Mouse (Mus musculus): ENCODE results near the gene Tagln2. TPM values are rescaled to one million over a fixed set of nuclear protein-coding genes. Genes with fewer than 3 reads are reported as not detected.
A peak's percentile ranks its signal among the peaks of the same experiment; 100 is the strongest.

Tagln2 gene
- total and polyA plus RNA-seq, 3 experiments: 100 to 581 (median 332) TPM

- TF ChIP-seq USF1 (IDR thresholded peaks at IDR 0.05; ENCODE audit: low read depth, low read length): no peak
- TF ChIP-seq MEF2A (IDR thresholded peaks at IDR 0.05; ENCODE audit: extremely low read depth, insufficient replicate concordance, low read depth, low read length, poor library complexity, severe bottlenecking): no peak
- no peak for TF ChIP-seq UBTF (IDR thresholded peaks at IDR 0.05; ENCODE audit: borderline replicate concordance, insufficient read depth, low read depth, low read length)
- no peak for TF ChIP-seq RCOR1 (IDR thresholded peaks at IDR 0.05; ENCODE audit: low read depth, low read length)
- TF ChIP-seq CHD1 (IDR thresholded peaks at IDR 0.05; ENCODE audit: low read depth, low read length): no peak
- no peak for TF ChIP-seq GATA1 (IDR thresholded peaks at IDR 0.05; ENCODE audit: low read depth, low read length)
- Histone ChIP-seq H3K4me1 (ENCODE audit: control insufficient read depth in 1 of 2, insufficient read depth in 2 of 2, low read length in 2 of 2) (peaks cover 0 to 11% of the 10 kb centered on the region in 2 experiments; a peak in 2 of 4 replicates), H3K27me3 (ENCODE audit: control insufficient read depth in 1 of 2, insufficient read depth in 2 of 2, low read length in 2 of 2) (peaks cover 0 to 1% of the 10 kb centered on the region in 2 experiments; a peak in 1 of 4 replicates), H3K36me3 (ENCODE audit: control insufficient read depth in 1 of 2, insufficient read depth in 2 of 2, low read length in 2 of 2) (peaks cover 0 to 5% of the 10 kb centered on the region in 2 experiments; a peak in 2 of 4 replicates), H3K4me3 (ENCODE audit: control insufficient read depth in 1 of 2, insufficient read depth in 1 of 2, low read depth in 2 of 2, low read length in 2 of 2) (no peak overlapping the region), H3K79me2 (ENCODE audit: control insufficient read depth, insufficient read depth, low read length, poor library complexity) (no peaks in the 10 kb centered on the region; the same call in 1 of the 2 replicates), H3K9ac (ENCODE audit: control insufficient read depth, low read depth, low read length, poor library complexity, severe bottlenecking) (no peak overlapping the region), H3K9me3 (replicated peaks; ENCODE audit: insufficient read depth, low read length) (no peaks in the 10 kb centered on the region), H3K27ac (ENCODE audit: control insufficient read depth, low read depth, low read length) (no peak overlapping the region)
- DNase-seq (ENCODE audit: low read depth, low spot score): no peak
These were observed 49.5 kb downstream of the Tagln2 start for GRCm38 (mm10) chr1:172549314-172549713.

- H3K27ac ChIP-seq (ENCODE audit: control insufficient read depth, low read depth, low read length): no peak overlapping the region
- H3K9ac ChIP-seq (ENCODE audit: control insufficient read depth, low read depth, low read length, poor library complexity, severe bottlenecking): peak overlapping the region; percentile 42
- no peaks in the 10 kb centered on the region for H3K9me3 ChIP-seq (replicated peaks; ENCODE audit: insufficient read depth, low read length)
- H3K4me1 ChIP-seq (ENCODE audit: control insufficient read depth in 1 of 2, insufficient read depth in 2 of 2, low read length in 2 of 2): peaks cover 0 to 11% of the 10 kb centered on the region in 2 experiments; a peak in 2 of 4 replicates
- H3K27me3 ChIP-seq (ENCODE audit: control insufficient read depth in 1 of 2, insufficient read depth in 2 of 2, low read length in 2 of 2): peaks cover 0 to 1% of the 10 kb centered on the region in 2 experiments; a peak in 1 of 4 replicates
- TF ChIP-seq POLR2AphosphoS5 (IDR thresholded peaks at IDR 0.05; ENCODE audit: borderline replicate concordance, low read depth, low read length) (no peak), USF1 (IDR thresholded peaks at IDR 0.05; ENCODE audit: low read depth, low read length) (no peak), RCOR1 (IDR thresholded peaks at IDR 0.05; ENCODE audit: low read depth, low read length) (no peak), TBP (IDR thresholded peaks at IDR 0.05; ENCODE audit: low read depth, low read length) (no peak), EP300 (IDR thresholded peaks at IDR 0.05; ENCODE audit: low read depth in 1 of 2, low read length in 2 of 2) (no peak), MAX (IDR thresholded peaks at IDR 0.05; ENCODE audit: low read length) (no peak), ZMIZ1 (IDR thresholded peaks at IDR 0.05; ENCODE audit: low read depth, low read length) (no peak), CHD2 (IDR thresholded peaks at IDR 0.05; ENCODE audit: low read length) (no peak), NELFE (IDR thresholded peaks at IDR 0.05; ENCODE audit: low read depth, low read length) (no peak), MAFK (IDR thresholded peaks at IDR 0.05; ENCODE audit: borderline replicate concordance, low read depth, low read length) (no peak), ELF1 (IDR thresholded peaks at IDR 0.05; ENCODE audit: low read depth, low read length) (no peak), GATA1 (IDR thresholded peaks at IDR 0.05; ENCODE audit: low read depth, low read length) (no peak), BHLHE40 (IDR thresholded peaks at IDR 0.05; ENCODE audit: borderline replicate concordance, low read depth, low read length) (no peak), USF2 (IDR thresholded peaks at IDR 0.05; ENCODE audit: borderline replicate concordance in 1 of 2, insufficient read depth in 1 of 2, low read depth in 1 of 2, low read length in 2 of 2) (no peak), TCF12 (IDR thresholded peaks at IDR 0.05; ENCODE audit: low read depth, low read length) (no peak), JUND (IDR thresholded peaks at IDR 0.05; ENCODE audit: low read depth, low read length) (no peak), CTCF (IDR thresholded peaks at IDR 0.05 in 2 of 3, conservative IDR thresholded peaks at IDR 0.05 in 1 of 3; ENCODE audit: control insufficient read depth in 1 of 3, insufficient read depth in 1 of 3, low read depth in 2 of 3, low read length in 3 of 3, poor library complexity in 1 of 3, severe bottlenecking in 1 of 3) (no peak), E2F4 (IDR thresholded peaks at IDR 0.05; ENCODE audit: borderline replicate concordance, low read depth, low read length) (no peak), ZNF384 (IDR thresholded peaks at IDR 0.05; ENCODE audit: low read depth, low read length) (no peak), ZKSCAN1 (IDR thresholded peaks at IDR 0.05; ENCODE audit: low read depth, low read length) (no peak)
- H3K36me3 ChIP-seq (ENCODE audit: control insufficient read depth in 1 of 2, insufficient read depth in 2 of 2, low read length in 2 of 2): peaks cover 0 to 5% of the 10 kb centered on the region in 2 experiments; a peak in 2 of 4 replicates
- peak overlapping the region; percentile 60 to 63 for H3K4me3 ChIP-seq (ENCODE audit: control insufficient read depth in 1 of 2, insufficient read depth in 1 of 2, low read depth in 2 of 2, low read length in 2 of 2)
- peak; percentile 22 for DNase-seq (ENCODE audit: low read depth, low spot score)
- H3K79me2 ChIP-seq (ENCODE audit: control insufficient read depth, insufficient read depth, low read length, poor library complexity): no peaks in the 10 kb centered on the region; the same call in 1 of the 2 replicates
These were observed 49.9 kb downstream of the Tagln2 start for GRCm38 (mm10) chr1:172549717-172550116.

Data from MEL (cell line).